Mouse (Mus musculus): Measurements from ENCODE around the gene Ino80e. TPM values are rescaled to one million over a fixed set of nuclear protein-coding genes. Genes with fewer than 3 reads are reported as not detected.

The Ino80e gene
- polyA plus RNA-seq, 1 experiment from 2014 or later: 78.2 TPM

DNA sequence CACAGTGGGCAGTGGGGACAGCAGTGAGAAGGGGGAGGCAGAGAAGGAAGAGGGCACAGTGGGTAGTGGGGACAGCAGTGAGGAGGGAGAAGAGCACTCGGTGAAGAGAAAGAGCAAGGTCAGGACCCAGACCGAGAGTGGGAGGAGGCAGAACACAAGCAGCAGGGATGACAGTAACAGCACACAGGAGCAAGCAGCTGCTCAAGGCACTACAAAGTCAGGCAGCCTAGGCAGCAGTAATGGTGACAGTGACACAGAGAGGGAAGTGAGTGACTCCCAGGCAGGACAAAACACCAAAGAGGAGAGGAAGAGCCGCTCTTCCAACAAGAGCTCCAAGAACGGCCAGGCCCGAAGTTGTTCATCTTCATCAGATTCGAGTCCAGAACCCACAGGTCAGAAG, 1.6 kb upstream of the Ino80e start:
- Histone ChIP-seq H3K9ac (replicated peaks; ENCODE audit: low read depth, low read length) (no peak overlapping the region; the same call in 1 of the 2 replicates), H3K9me3 (ENCODE audit: control insufficient read depth, low read depth, low read length) (no peaks in the 10 kb centered on the region), H3K27ac (ENCODE audit: low read length) (no peak overlapping the region; the same call in 1 of the 2 replicates), H3K4me3 (ENCODE audit: low read depth, low read length) (peak overlapping the region; percentile 56), H3K36me3 (ENCODE audit: control insufficient read depth, insufficient read depth, low read length) (peaks cover 49% of the 10 kb centered on the region), H3K27me3 (ENCODE audit: control insufficient read depth, insufficient read depth, low read length) (no peaks in the 10 kb centered on the region), H3K4me1 (ENCODE audit: control insufficient read depth, insufficient read depth, low read length) (peaks cover 18% of the 10 kb centered on the region), H3K4me2 (replicated peaks; ENCODE audit: low read depth, low read length) (peak overlapping the region; percentile 90)
- 52% methylated on average over 6 of the region's 6 CpGs for WGBS
- ATAC-seq (ENCODE audit: insufficient number of reproducible peaks, insufficient read depth, low FRiP score, low read depth): no peak

DNA sequence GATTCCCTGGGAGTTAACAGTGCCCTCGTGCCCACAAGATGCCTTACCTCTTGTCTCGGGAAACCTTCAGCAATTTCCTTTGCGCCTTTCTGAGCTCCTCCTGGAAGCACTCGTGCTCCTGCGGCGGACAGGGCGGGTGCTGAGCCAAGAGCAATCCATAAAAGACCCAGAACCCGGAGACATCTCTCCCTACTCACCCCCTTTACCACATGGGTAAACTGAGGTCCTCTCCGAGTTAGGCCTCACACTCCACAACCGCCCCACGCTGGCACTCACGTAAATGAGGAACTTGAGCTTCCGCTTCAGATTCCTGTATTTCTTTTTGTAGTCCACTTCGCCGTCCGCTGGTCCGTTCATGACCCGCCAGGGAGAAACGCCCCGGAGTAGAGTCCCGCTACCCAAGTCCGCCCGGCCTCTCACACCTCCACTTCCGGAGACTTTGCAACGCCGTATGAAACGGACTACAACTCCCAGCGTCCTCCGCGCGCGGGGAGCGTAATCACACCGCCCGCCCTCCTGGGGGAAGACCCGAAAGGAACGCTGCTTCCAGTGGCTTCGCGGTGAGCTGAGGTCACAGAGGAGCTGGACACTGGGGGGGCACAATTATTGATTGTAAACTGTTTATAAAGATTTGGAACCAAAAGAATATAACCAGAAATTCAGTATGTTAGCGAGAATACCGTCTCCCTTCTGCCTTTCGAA, 597 bp downstream of the Ino80e start, which contains the start of gene Hirip3:
Gene Hirip3, plus strand, starts transcription at position 544 of the 702 bp plus-strand sequence.
- H3K27me3 ChIP-seq (ENCODE audit: control insufficient read depth, insufficient read depth, low read length): no peaks in the 10 kb centered on the region
- peak within 1 kb of the TSS; percentile 90 for H3K4me2 ChIP-seq (replicated peaks; ENCODE audit: low read depth, low read length)
- 2% methylated on average over 42 of the region's 42 CpGs for WGBS
- H3K9ac ChIP-seq (replicated peaks; ENCODE audit: low read depth, low read length): peak within 1 kb of the TSS; percentile 71
- H3K4me1 ChIP-seq (ENCODE audit: control insufficient read depth, insufficient read depth, low read length): peaks cover 18% of the 10 kb centered on the region
- peak; percentile 92 for ATAC-seq (ENCODE audit: insufficient number of reproducible peaks, insufficient read depth, low FRiP score, low read depth)
- peak within 1 kb of the TSS; percentile 58 for H3K27ac ChIP-seq (ENCODE audit: low read length)
- peak within 1 kb of the TSS; percentile 56 for H3K4me3 ChIP-seq (ENCODE audit: low read depth, low read length)
- H3K9me3 ChIP-seq (ENCODE audit: control insufficient read depth, low read depth, low read length): no peaks in the 10 kb centered on the region
- peaks cover 34% of the 10 kb centered on the region for H3K36me3 ChIP-seq (ENCODE audit: control insufficient read depth, insufficient read depth, low read length)

DNA sequence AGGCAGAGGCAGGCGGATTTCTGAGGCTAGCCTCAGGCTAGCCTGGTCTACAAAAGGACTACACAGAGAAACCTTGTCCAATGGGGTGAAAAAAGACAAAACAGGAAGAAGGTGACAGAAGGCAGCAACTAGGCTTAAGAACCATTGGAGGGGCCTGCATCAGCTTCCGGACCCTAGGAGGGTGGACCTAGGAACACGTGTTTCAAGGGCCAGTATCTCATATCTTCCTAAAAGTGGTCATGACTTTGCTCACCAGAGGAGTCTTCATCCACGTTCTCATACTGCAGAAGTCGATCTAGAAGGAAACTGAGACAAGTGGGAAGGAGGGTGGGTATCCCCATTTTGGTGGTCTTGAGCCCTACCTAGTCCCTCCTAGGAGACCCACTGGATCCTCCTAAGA, 1.2 kb downstream of the Ino80e start:
- Histone ChIP-seq H3K9ac (replicated peaks; ENCODE audit: low read depth, low read length) (peak overlapping the region; percentile 71), H3K27ac (ENCODE audit: low read length) (no peak overlapping the region; the same call in 1 of the 2 replicates), H3K4me2 (replicated peaks; ENCODE audit: low read depth, low read length) (peak overlapping the region; percentile 90), H3K4me3 (ENCODE audit: low read depth, low read length) (peak overlapping the region; percentile 56), H3K9me3 (ENCODE audit: control insufficient read depth, low read depth, low read length) (no peaks in the 10 kb centered on the region), H3K36me3 (ENCODE audit: control insufficient read depth, insufficient read depth, low read length) (peaks cover 34% of the 10 kb centered on the region), H3K27me3 (ENCODE audit: control insufficient read depth, insufficient read depth, low read length) (no peaks in the 10 kb centered on the region), H3K4me1 (ENCODE audit: control insufficient read depth, insufficient read depth, low read length) (peaks cover 18% of the 10 kb centered on the region)
- 65% methylated on average over 5 of the region's 5 CpGs for WGBS
- no peak for ATAC-seq (ENCODE audit: insufficient number of reproducible peaks, insufficient read depth, low FRiP score, low read depth)

DNA sequence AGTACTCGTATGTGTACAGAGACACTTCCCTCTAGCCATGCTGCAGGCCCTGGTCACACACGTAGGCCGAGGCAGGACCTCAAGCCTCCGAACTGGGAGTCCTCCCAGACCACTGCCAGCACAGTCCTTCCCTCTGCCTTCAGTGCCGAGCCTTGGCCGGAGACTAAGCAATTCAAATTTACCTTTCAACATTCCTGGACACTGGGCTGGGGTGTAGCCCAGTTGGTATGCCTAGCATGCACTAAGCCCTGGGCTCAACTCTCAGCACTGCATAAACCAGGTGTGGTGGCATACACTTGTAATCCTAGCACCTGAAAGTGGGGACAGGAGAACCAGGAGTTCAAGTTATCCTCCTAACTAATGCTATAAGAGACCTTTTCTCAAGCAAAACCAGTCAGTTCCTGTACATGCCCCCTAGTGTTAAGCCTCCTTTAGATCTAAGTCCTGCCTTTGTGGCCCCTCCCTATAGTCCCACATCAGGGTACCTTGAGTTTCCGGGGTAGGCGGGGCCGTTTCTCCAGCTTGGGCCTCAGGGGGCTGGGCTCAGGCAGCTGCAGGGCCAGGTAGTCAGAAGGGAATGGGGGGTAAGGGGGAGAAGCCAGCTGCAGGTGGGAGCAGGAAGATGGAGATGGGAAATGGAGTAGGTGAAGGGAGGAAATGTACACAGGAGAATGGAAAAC, 5.3 kb downstream of the Ino80e start:
- Histone ChIP-seq H3K9me3 (ENCODE audit: control insufficient read depth, low read depth, low read length) (no peaks in the 10 kb centered on the region), H3K4me2 (replicated peaks; ENCODE audit: low read depth, low read length) (no peak overlapping the region), H3K4me3 (ENCODE audit: low read depth, low read length) (no peak overlapping the region), H3K9ac (replicated peaks; ENCODE audit: low read depth, low read length) (no peak overlapping the region), H3K27ac (ENCODE audit: low read length) (no peak overlapping the region), H3K36me3 (ENCODE audit: control insufficient read depth, insufficient read depth, low read length) (peaks cover 44% of the 10 kb centered on the region), H3K4me1 (ENCODE audit: control insufficient read depth, insufficient read depth, low read length) (no peaks in the 10 kb centered on the region), H3K27me3 (ENCODE audit: control insufficient read depth, insufficient read depth, low read length) (no peaks in the 10 kb centered on the region)
- 63% methylated on average over 9 of the region's 9 CpGs for WGBS
- ATAC-seq (ENCODE audit: insufficient number of reproducible peaks, insufficient read depth, low FRiP score, low read depth): peak; percentile 46; the same call in 1 of the 2 replicates

DNA sequence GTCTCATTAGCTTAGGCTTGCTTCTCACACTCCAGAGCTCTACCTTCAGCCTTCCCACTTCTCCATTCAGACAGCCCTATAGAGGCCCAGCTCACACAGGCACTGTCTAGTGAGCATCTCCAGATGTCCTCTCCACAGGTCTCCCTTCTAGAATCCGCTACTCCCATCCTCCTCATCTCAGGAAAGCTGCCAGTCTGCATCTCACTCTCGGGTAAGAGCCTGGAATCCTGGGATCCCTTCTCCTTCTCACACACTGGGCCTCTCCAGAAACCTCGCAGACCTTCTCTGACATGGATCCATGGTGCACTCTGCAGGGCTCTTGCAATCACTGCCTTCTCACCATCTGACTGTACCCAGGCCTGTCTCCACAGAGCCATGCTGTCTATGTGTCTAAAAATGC, 6.5 kb downstream of the Ino80e start:
- H3K4me1 ChIP-seq (ENCODE audit: control insufficient read depth, insufficient read depth, low read length): no peaks in the 10 kb centered on the region
- WGBS: 90% methylated on average over 3 of the region's 3 CpGs
- H3K27me3 ChIP-seq (ENCODE audit: control insufficient read depth, insufficient read depth, low read length): no peaks in the 10 kb centered on the region
- H3K4me3 ChIP-seq (ENCODE audit: low read depth, low read length): no peak overlapping the region
- no peak overlapping the region for H3K4me2 ChIP-seq (replicated peaks; ENCODE audit: low read depth, low read length)
- no peaks in the 10 kb centered on the region for H3K9me3 ChIP-seq (ENCODE audit: control insufficient read depth, low read depth, low read length)
- ATAC-seq (ENCODE audit: insufficient number of reproducible peaks, insufficient read depth, low FRiP score, low read depth): no peak
- H3K36me3 ChIP-seq (ENCODE audit: control insufficient read depth, insufficient read depth, low read length): peaks cover 47% of the 10 kb centered on the region
- no peak overlapping the region for H3K27ac ChIP-seq (ENCODE audit: low read length)
- H3K9ac ChIP-seq (replicated peaks; ENCODE audit: low read depth, low read length): no peak overlapping the region

DNA sequence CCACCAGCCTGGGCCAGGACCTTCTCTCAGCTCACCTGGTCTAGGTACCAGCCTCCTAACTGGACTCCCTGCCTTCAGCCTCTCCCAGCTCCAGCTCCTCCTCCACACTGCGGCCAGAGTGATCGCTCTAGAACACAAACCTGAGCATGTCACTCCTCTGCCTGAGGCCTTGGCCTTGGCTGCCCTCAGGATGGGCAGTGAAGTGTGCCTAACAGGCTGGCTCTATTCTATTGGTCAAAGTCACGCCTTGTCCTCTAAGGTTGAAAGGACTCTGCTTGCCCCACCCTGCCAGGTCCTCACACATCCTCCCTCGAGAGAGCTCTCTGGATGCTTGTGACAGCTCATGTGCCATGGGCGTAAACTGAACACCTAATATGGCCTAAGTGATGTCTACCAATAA, 8.7 kb downstream of the Ino80e start:
- Histone ChIP-seq H3K4me3 (ENCODE audit: low read depth, low read length) (no peak overlapping the region), H3K36me3 (ENCODE audit: control insufficient read depth, insufficient read depth, low read length) (peaks cover 37% of the 10 kb centered on the region), H3K9me3 (ENCODE audit: control insufficient read depth, low read depth, low read length) (no peaks in the 10 kb centered on the region), H3K4me2 (replicated peaks; ENCODE audit: low read depth, low read length) (no peak overlapping the region), H3K27ac (ENCODE audit: low read length) (no peak overlapping the region), H3K9ac (replicated peaks; ENCODE audit: low read depth, low read length) (no peak overlapping the region), H3K4me1 (ENCODE audit: control insufficient read depth, insufficient read depth, low read length) (peaks cover 1% of the 10 kb centered on the region; the same call in 1 of the 2 replicates), H3K27me3 (ENCODE audit: control insufficient read depth, insufficient read depth, low read length) (peaks cover 8% of the 10 kb centered on the region)
- WGBS: 88% methylated on average over 5 of the region's 5 CpGs
- no peak for ATAC-seq (ENCODE audit: insufficient number of reproducible peaks, insufficient read depth, low FRiP score, low read depth)

DNA sequence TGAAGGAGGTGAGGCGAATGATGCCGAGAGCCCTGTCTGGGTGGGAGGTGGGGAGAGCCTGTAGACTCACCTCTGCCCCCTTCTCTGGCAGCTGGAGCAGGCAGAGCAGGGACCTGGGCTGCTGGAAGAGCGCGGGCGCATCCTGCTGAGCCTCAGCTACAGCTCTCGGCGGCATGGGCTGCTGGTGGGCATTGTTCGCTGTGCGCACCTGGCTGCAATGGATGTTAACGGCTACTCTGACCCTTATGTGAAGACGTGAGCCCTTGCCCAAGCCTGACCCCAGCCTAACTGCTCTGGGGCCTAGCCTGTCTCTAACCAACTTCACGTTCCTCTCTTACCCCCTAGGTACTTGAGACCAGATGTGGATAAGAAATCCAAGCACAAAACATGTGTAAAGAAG, 11.0 kb downstream of the Ino80e start:
- Histone ChIP-seq H3K9ac (replicated peaks; ENCODE audit: low read depth, low read length) (no peak overlapping the region), H3K27me3 (ENCODE audit: control insufficient read depth, insufficient read depth, low read length) (peaks cover 12% of the 10 kb centered on the region), H3K4me2 (replicated peaks; ENCODE audit: low read depth, low read length) (no peak overlapping the region), H3K36me3 (ENCODE audit: control insufficient read depth, insufficient read depth, low read length) (peaks cover 31% of the 10 kb centered on the region), H3K4me3 (ENCODE audit: low read depth, low read length) (no peak overlapping the region), H3K4me1 (ENCODE audit: control insufficient read depth, insufficient read depth, low read length) (peaks cover 10% of the 10 kb centered on the region; the same call in 1 of the 2 replicates), H3K9me3 (ENCODE audit: control insufficient read depth, low read depth, low read length) (no peaks in the 10 kb centered on the region), H3K27ac (ENCODE audit: low read length) (no peak overlapping the region)
- WGBS: 48% methylated on average over 12 of the region's 12 CpGs
- ATAC-seq (ENCODE audit: insufficient number of reproducible peaks, insufficient read depth, low FRiP score, low read depth): no peak

DNA sequence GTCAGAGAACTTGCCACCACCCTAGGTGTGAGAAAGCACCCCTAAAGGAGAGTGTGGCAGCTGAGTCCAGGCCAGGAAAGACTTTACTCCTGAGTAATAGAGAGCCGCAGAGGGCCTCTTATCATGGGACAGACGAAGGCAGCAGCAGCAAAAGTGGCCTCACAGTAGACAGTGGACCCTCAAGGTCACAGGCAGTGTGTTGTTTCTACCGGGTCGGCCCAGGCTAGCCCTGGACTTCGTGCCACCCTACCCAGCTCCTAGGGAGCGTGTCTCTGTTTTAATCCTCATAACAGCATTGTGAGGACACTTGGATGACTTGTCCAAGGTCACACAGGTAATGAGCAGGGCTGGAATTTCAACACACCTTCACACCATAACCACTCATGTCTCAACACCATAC, 12.0 kb downstream of the Ino80e start:
- H3K27me3 ChIP-seq (ENCODE audit: control insufficient read depth, insufficient read depth, low read length): peaks cover 12% of the 10 kb centered on the region
- H3K4me2 ChIP-seq (replicated peaks; ENCODE audit: low read depth, low read length): no peak overlapping the region
- no peak overlapping the region for H3K27ac ChIP-seq (ENCODE audit: low read length)
- H3K9ac ChIP-seq (replicated peaks; ENCODE audit: low read depth, low read length): no peak overlapping the region
- 80% methylated on average over 6 of the region's 6 CpGs for WGBS
- H3K4me3 ChIP-seq (ENCODE audit: low read depth, low read length): no peak overlapping the region
- H3K9me3 ChIP-seq (ENCODE audit: control insufficient read depth, low read depth, low read length): no peaks in the 10 kb centered on the region
- peaks cover 25% of the 10 kb centered on the region for H3K36me3 ChIP-seq (ENCODE audit: control insufficient read depth, insufficient read depth, low read length)
- ATAC-seq (ENCODE audit: insufficient number of reproducible peaks, insufficient read depth, low FRiP score, low read depth): no peak
- H3K4me1 ChIP-seq (ENCODE audit: control insufficient read depth, insufficient read depth, low read length): peaks cover 10% of the 10 kb centered on the region; the same call in 1 of the 2 replicates

Measured in stomach, embryonic 14.5 days (tissue).